Mouse (Mus musculus): ENCODE measurements around the gene Mmp25. TPM values are rescaled to one million over a fixed set of nuclear protein-coding genes. Genes with fewer than 3 reads are reported as not detected.
"Not testable (repeated sequence)": the region's sequence is repeated elsewhere in the genome, so short reads cannot be mapped to it uniquely, and the experiment has no call there.

Mmp25 gene
- polyA plus RNA-seq, 1 experiment from 2014 or later = 1.3 TPM

GRCm38 (mm10) chr17:23595139-23595538 lies 49.9 kb downstream of the Mmp25 start:
- not testable (repeated sequence) for H3K27ac ChIP-seq (replicated peaks); H3K9ac ChIP-seq (replicated peaks); H3K36me3 ChIP-seq; H3K4me2 ChIP-seq (replicated peaks); H3K27me3 ChIP-seq; ATAC-seq (replicated peaks); H3K4me3 ChIP-seq; H3K9me3 ChIP-seq
- H3K4me1 ChIP-seq = peaks cover 29% of the 10 kb centered on the region
- WGBS = 82% methylated on average over 4 of the region's 4 CpGs

GRCm38 (mm10) chr17:23592926-23593300 lies 52.2 kb downstream of the Mmp25 start:
- H3K36me3 ChIP-seq = no peaks in the 10 kb centered on the region
- H3K9me3 ChIP-seq = no peaks in the 10 kb centered on the region

GRCm38 (mm10) chr17:23592208-23592925 lies 52.7 kb downstream of the Mmp25 start:
- peaks cover 13% of the 10 kb centered on the region for H3K4me1 ChIP-seq
- peak overlapping the region; percentile 60 for H3K4me2 ChIP-seq (replicated peaks)
- WGBS = 8% methylated on average over 34 of the region's 34 CpGs
- peak overlapping the region; percentile 69 for H3K27ac ChIP-seq (replicated peaks)
- H3K27me3 ChIP-seq = no peaks in the 10 kb centered on the region
- H3K9me3 ChIP-seq = no peaks in the 10 kb centered on the region
- no peaks in the 10 kb centered on the region for H3K36me3 ChIP-seq
- H3K9ac ChIP-seq (replicated peaks) = peak overlapping the region; percentile 50
- ATAC-seq (replicated peaks) = peak; percentile 99
- H3K4me3 ChIP-seq = peak overlapping the region; percentile 44

More at GRCm38 (mm10) chr17:23592926-23593300, 52.2 kb downstream of the Mmp25 start:
- Histone ChIP-seq H3K4me1 (peaks cover 13% of the 10 kb centered on the region), H3K27me3 (no peaks in the 10 kb centered on the region), H3K4me2 (replicated peaks) (peak overlapping the region; percentile 60), H3K9ac (replicated peaks) (peak overlapping the region; percentile 50), H3K27ac (replicated peaks) (peak overlapping the region; percentile 69), H3K4me3 (peak overlapping the region; percentile 44)
- ATAC-seq (replicated peaks) = peak; percentile 74
- 14% methylated on average over 13 of the region's 13 CpGs for WGBS

- H3K4me2 ChIP-seq (replicated peaks) = no peak overlapping the region
- no peak overlapping the region for H3K9ac ChIP-seq (replicated peaks)
- no peak overlapping the region for H3K27ac ChIP-seq (replicated peaks)
- WGBS = 84% methylated on average over 2 of the region's 2 CpGs
- no peak for ATAC-seq (replicated peaks)
- H3K36me3 ChIP-seq = no peaks in the 10 kb centered on the region
- no peaks in the 10 kb centered on the region for H3K27me3 ChIP-seq
- H3K4me1 ChIP-seq = peaks cover 36% of the 10 kb centered on the region
- no peaks in the 10 kb centered on the region for H3K9me3 ChIP-seq
- H3K4me3 ChIP-seq = no peak overlapping the region
Measured at GRCm38 (mm10) chr17:23587253-23587652, 57.8 kb downstream of the Mmp25 start.

GRCm38 (mm10) chr17:23585721-23586491 lies 59.2 kb downstream of the Mmp25 start:
- H3K27me3 ChIP-seq = no peaks in the 10 kb centered on the region
- peak overlapping the region; percentile 35 for H3K27ac ChIP-seq (replicated peaks)
- ATAC-seq (replicated peaks) = peak; percentile 92
- peak overlapping the region; percentile 57 for H3K4me3 ChIP-seq
- under 1% methylated on average over 22 of the region's 22 CpGs for WGBS
- H3K4me2 ChIP-seq (replicated peaks) = peak overlapping the region; percentile 80
- H3K9me3 ChIP-seq = no peaks in the 10 kb centered on the region
- H3K4me1 ChIP-seq = peaks cover 31% of the 10 kb centered on the region
- peak overlapping the region; percentile 80 for H3K9ac ChIP-seq (replicated peaks)
- peaks cover 8% of the 10 kb centered on the region for H3K36me3 ChIP-seq

- peak overlapping the region; percentile 57 for H3K4me3 ChIP-seq
- no peak overlapping the region for H3K9ac ChIP-seq (replicated peaks)
- no peak for ATAC-seq (replicated peaks)
- peak overlapping the region; percentile 80 for H3K4me2 ChIP-seq (replicated peaks)
- peaks cover 18% of the 10 kb centered on the region for H3K36me3 ChIP-seq
- no peaks in the 10 kb centered on the region for H3K27me3 ChIP-seq
- no peak overlapping the region for H3K27ac ChIP-seq (replicated peaks)
- WGBS = 88% methylated on average over 8 of the region's 8 CpGs
- H3K9me3 ChIP-seq = no peaks in the 10 kb centered on the region
- peaks cover 31% of the 10 kb centered on the region for H3K4me1 ChIP-seq
Measured at GRCm38 (mm10) chr17:23584786-23585185, 60.3 kb downstream of the Mmp25 start.

Other genes with a start within 250 kb of the Mmp25 start
- gene Vmn2r117, start 165.6 kb downstream of the Mmp25 start, polyA plus RNA-seq (2015; fragmentation: Nextera tagmentation; extraction: Ambion mirVana) = not detected in 2 replicates
- gene Zfp213, start 81.0 kb downstream of the Mmp25 start, polyA plus RNA-seq (2015; fragmentation: Nextera tagmentation; extraction: Ambion mirVana) = 21.0 and 21.5 TPM in 2 replicates
- gene Zfp13, start 45.8 kb downstream of the Mmp25 start, polyA plus RNA-seq (2015; fragmentation: Nextera tagmentation; extraction: Ambion mirVana) = 26.9 and 30.2 TPM in 2 replicates
- not detected in 2 replicates for gene Zscan10, start 44.4 kb downstream of the Mmp25 start, polyA plus RNA-seq (2015; fragmentation: Nextera tagmentation; extraction: Ambion mirVana)
- 0.22 TPM in 1 of 2 replicates, not detected in the other for gene Bicdl2, start 15.2 kb upstream of the Mmp25 start, polyA plus RNA-seq (2015; fragmentation: Nextera tagmentation; extraction: Ambion mirVana)
- gene Hcfc1r1, start 28.3 kb upstream of the Mmp25 start, polyA plus RNA-seq (2015; fragmentation: Nextera tagmentation; extraction: Ambion mirVana) = 90.3 and 92.0 TPM in 2 replicates
- gene Thoc6, start 28.6 kb upstream of the Mmp25 start, polyA plus RNA-seq (2015; fragmentation: Nextera tagmentation; extraction: Ambion mirVana) = 39.4 and 39.5 TPM in 2 replicates
- 3.6 and 5.5 TPM in 2 replicates for gene Tnfrsf12a, start 32.2 kb upstream of the Mmp25 start, polyA plus RNA-seq (2015; fragmentation: Nextera tagmentation; extraction: Ambion mirVana)
- 0.42 and 0.50 TPM in 2 replicates for gene Cldn6, start 34.0 kb upstream of the Mmp25 start, polyA plus RNA-seq (2015; fragmentation: Nextera tagmentation; extraction: Ambion mirVana)
- gene Cldn9, start 38.7 kb upstream of the Mmp25 start, polyA plus RNA-seq (2015; fragmentation: Nextera tagmentation; extraction: Ambion mirVana) = 1.2 TPM in 2 replicates
- not detected in 2 replicates for gene 1520401A03Rik, start 77.5 kb upstream of the Mmp25 start, polyA plus RNA-seq (2015; fragmentation: Nextera tagmentation; extraction: Ambion mirVana)
- gene Pkmyt1, start 81.1 kb upstream of the Mmp25 start, polyA plus RNA-seq (2015; fragmentation: Nextera tagmentation; extraction: Ambion mirVana) = 26.7 and 28.4 TPM in 2 replicates
- gene Paqr4, start 95.6 kb upstream of the Mmp25 start, polyA plus RNA-seq (2015; fragmentation: Nextera tagmentation; extraction: Ambion mirVana) = 39.4 and 39.7 TPM in 2 replicates
- gene Kremen2, start 100.6 kb upstream of the Mmp25 start, polyA plus RNA-seq (2015; fragmentation: Nextera tagmentation; extraction: Ambion mirVana) = 0.48 and 0.50 TPM in 2 replicates
- gene Flywch1, start 126.3 kb upstream of the Mmp25 start, polyA plus RNA-seq (2015; fragmentation: Nextera tagmentation; extraction: Ambion mirVana) = 162 and 164 TPM in 2 replicates
- gene Flywch2, start 140.8 kb upstream of the Mmp25 start, polyA plus RNA-seq (2015; fragmentation: Nextera tagmentation; extraction: Ambion mirVana) = 30.7 and 31.9 TPM in 2 replicates
- gene Srrm2, start 145.3 kb upstream of the Mmp25 start, polyA plus RNA-seq (2015; fragmentation: Nextera tagmentation; extraction: Ambion mirVana) = 562 and 569 TPM in 2 replicates
- gene Elob, start 183.9 kb upstream of the Mmp25 start, polyA plus RNA-seq (2015; fragmentation: Nextera tagmentation; extraction: Ambion mirVana) = 1,149 and 1,206 TPM in 2 replicates
- not detected in 2 replicates for gene Prss33, start 190.8 kb upstream of the Mmp25 start, polyA plus RNA-seq (2015; fragmentation: Nextera tagmentation; extraction: Ambion mirVana)
- not detected in 2 replicates for gene Prss32, start 198.6 kb upstream of the Mmp25 start, polyA plus RNA-seq (2015; fragmentation: Nextera tagmentation; extraction: Ambion mirVana)
- 0.52 and 1.0 TPM in 2 replicates for gene Prss41, start 198.9 kb upstream of the Mmp25 start, polyA plus RNA-seq (2015; fragmentation: Nextera tagmentation; extraction: Ambion mirVana)
- not detected in 2 replicates for gene Prss21, start 222.8 kb upstream of the Mmp25 start, polyA plus RNA-seq (2015; fragmentation: Nextera tagmentation; extraction: Ambion mirVana)
- not detected in 2 replicates for gene Dcpp1, start 235.6 kb upstream of the Mmp25 start, polyA plus RNA-seq (2015; fragmentation: Nextera tagmentation; extraction: Ambion mirVana)
- gene Dcpp2, start 235.6 kb upstream of the Mmp25 start, polyA plus RNA-seq (2015; fragmentation: Nextera tagmentation; extraction: Ambion mirVana) = not detected in 2 replicates

Measured in forebrain, embryonic 15.5 days (tissue).